Mouse (Mus musculus): ENCODE measurements around the gene Nkx3-2. TPM values are rescaled to one million over a fixed set of nuclear protein-coding genes. Genes with fewer than 3 reads are reported as not detected.

Gene Nkx3-2
- polyA plus RNA-seq, 1 experiment: not detected

GRCm38 (mm10) chr5:41788877-41789276 lies 24.6 kb upstream of the Nkx3-2 start:
- H3K27ac ChIP-seq (ENCODE audit: insufficient read depth, low read depth, low read length): no peak overlapping the region
- no peak overlapping the region for H3K4me3 ChIP-seq (ENCODE audit: insufficient read depth, low read length)
- H3K4me1 ChIP-seq (ENCODE audit: control insufficient read depth, insufficient read depth, low read length): no peaks in the 10 kb centered on the region
- TF ChIP-seq POLR2A (IDR thresholded peaks at IDR 0.05; ENCODE audit: borderline replicate concordance, low read depth, low read length) (no peak), CTCF (IDR thresholded peaks at IDR 0.05; ENCODE audit: low read depth, low read length) (no peak)

GRCm38 (mm10) chr5:41781890-41782289 lies 17.6 kb upstream of the Nkx3-2 start:
- H3K4me3 ChIP-seq (ENCODE audit: insufficient read depth, low read length): no peak overlapping the region
- TF ChIP-seq CTCF (IDR thresholded peaks at IDR 0.05; ENCODE audit: low read depth, low read length) (no peak), POLR2A (IDR thresholded peaks at IDR 0.05; ENCODE audit: borderline replicate concordance, low read depth, low read length) (no peak)
- no peaks in the 10 kb centered on the region for H3K4me1 ChIP-seq (ENCODE audit: control insufficient read depth, insufficient read depth, low read length)
- H3K27ac ChIP-seq (ENCODE audit: insufficient read depth, low read depth, low read length): no peak overlapping the region

GRCm38 (mm10) chr5:41780026-41780425 lies 15.7 kb upstream of the Nkx3-2 start:
- TF ChIP-seq CTCF (IDR thresholded peaks at IDR 0.05; ENCODE audit: low read depth, low read length): no peak
- TF ChIP-seq POLR2A (IDR thresholded peaks at IDR 0.05; ENCODE audit: borderline replicate concordance, low read depth, low read length): no peak
- Histone ChIP-seq H3K4me3 (ENCODE audit: insufficient read depth, low read length) (no peak overlapping the region), H3K4me1 (ENCODE audit: control insufficient read depth, insufficient read depth, low read length) (no peaks in the 10 kb centered on the region), H3K27ac (ENCODE audit: insufficient read depth, low read depth, low read length) (no peak overlapping the region)

- no peak for TF ChIP-seq POLR2A (IDR thresholded peaks at IDR 0.05; ENCODE audit: borderline replicate concordance, low read depth, low read length)
- no peak for TF ChIP-seq CTCF (IDR thresholded peaks at IDR 0.05; ENCODE audit: low read depth, low read length)
- Histone ChIP-seq H3K4me3 (ENCODE audit: insufficient read depth, low read length) (no peak overlapping the region), H3K27ac (ENCODE audit: insufficient read depth, low read depth, low read length) (no peak overlapping the region)
Measured at GRCm38 (mm10) chr5:41775728-41776127, 11.4 kb upstream of the Nkx3-2 start.

GRCm38 (mm10) chr5:41775273-41775672 lies 11.0 kb upstream of the Nkx3-2 start:
- Histone ChIP-seq H3K4me1 (ENCODE audit: control insufficient read depth, insufficient read depth, low read length) (no peaks in the 10 kb centered on the region), H3K4me3 (ENCODE audit: insufficient read depth, low read length) (no peak overlapping the region), H3K27ac (ENCODE audit: insufficient read depth, low read depth, low read length) (no peak overlapping the region)
- TF ChIP-seq POLR2A (IDR thresholded peaks at IDR 0.05; ENCODE audit: borderline replicate concordance, low read depth, low read length): no peak
- no peak for TF ChIP-seq CTCF (IDR thresholded peaks at IDR 0.05; ENCODE audit: low read depth, low read length)

More at GRCm38 (mm10) chr5:41775728-41776127, 11.4 kb upstream of the Nkx3-2 start:
- no peaks in the 10 kb centered on the region for H3K4me1 ChIP-seq (ENCODE audit: control insufficient read depth, insufficient read depth, low read length)

GRCm38 (mm10) chr5:41768382-41769040 lies 4.2 kb upstream of the Nkx3-2 start:
- Histone ChIP-seq H3K4me3 (ENCODE audit: insufficient read depth, low read length) (peak overlapping the region; percentile 52), H3K27ac (ENCODE audit: insufficient read depth, low read depth, low read length) (no peak overlapping the region), H3K4me1 (ENCODE audit: control insufficient read depth, insufficient read depth, low read length) (no peaks in the 10 kb centered on the region; the same call in 1 of the 2 replicates)
- peak; percentile 98 for TF ChIP-seq CTCF (IDR thresholded peaks at IDR 0.05; ENCODE audit: low read depth, low read length)
- TF ChIP-seq POLR2A (IDR thresholded peaks at IDR 0.05; ENCODE audit: borderline replicate concordance, low read depth, low read length): no peak

GRCm38 (mm10) chr5:41767296-41768200 lies 3.2 kb upstream of the Nkx3-2 start:
- Histone ChIP-seq H3K4me1 (ENCODE audit: control insufficient read depth, insufficient read depth, low read length) (no peaks in the 10 kb centered on the region; the same call in 1 of the 2 replicates), H3K4me3 (ENCODE audit: insufficient read depth, low read length) (peak overlapping the region; percentile 52), H3K27ac (ENCODE audit: insufficient read depth, low read depth, low read length) (no peak overlapping the region)
- no peak for TF ChIP-seq CTCF (IDR thresholded peaks at IDR 0.05; ENCODE audit: low read depth, low read length)
- TF ChIP-seq POLR2A (IDR thresholded peaks at IDR 0.05; ENCODE audit: borderline replicate concordance, low read depth, low read length): no peak

GRCm38 (mm10) chr5:41766406-41767010 lies 2.2 kb upstream of the Nkx3-2 start:
- TF ChIP-seq CTCF (IDR thresholded peaks at IDR 0.05; ENCODE audit: low read depth, low read length): no peak
- no peak for TF ChIP-seq POLR2A (IDR thresholded peaks at IDR 0.05; ENCODE audit: borderline replicate concordance, low read depth, low read length)
- Histone ChIP-seq H3K4me3 (ENCODE audit: insufficient read depth, low read length) (no peak overlapping the region), H3K27ac (ENCODE audit: insufficient read depth, low read depth, low read length) (no peak overlapping the region), H3K4me1 (ENCODE audit: control insufficient read depth, insufficient read depth, low read length) (no peaks in the 10 kb centered on the region; the same call in 1 of the 2 replicates)

GRCm38 (mm10) chr5:41765626-41766405 lies 1.5 kb upstream of the Nkx3-2 start:
- Histone ChIP-seq H3K4me3 (ENCODE audit: insufficient read depth, low read length) (no peak overlapping the region), H3K4me1 (ENCODE audit: control insufficient read depth, insufficient read depth, low read length) (no peaks in the 10 kb centered on the region; the same call in 1 of the 2 replicates), H3K27ac (ENCODE audit: insufficient read depth, low read depth, low read length) (no peak overlapping the region)
- no peak for TF ChIP-seq POLR2A (IDR thresholded peaks at IDR 0.05; ENCODE audit: borderline replicate concordance, low read depth, low read length)
- no peak for TF ChIP-seq CTCF (IDR thresholded peaks at IDR 0.05; ENCODE audit: low read depth, low read length)
